Mouse (Mus musculus): ENCODE measurements around the gene Spon1. TPM values are rescaled to one million over a fixed set of nuclear protein-coding genes. Genes with fewer than 3 reads are reported as not detected.

The Spon1 gene
- total RNA-seq (2014; fragmentation: Nextera tagmentation) (not detected in 2 replicates), total RNA-seq (2017) (not detected in 2 replicates)

- ATAC-seq (replicated peaks; ENCODE audit: low FRiP score, low TSS enrichment, poor library complexity, severe bottlenecking): 0 out of 2 replicates have a peak, but pooled peaks have one; percentile 37
Observed at GRCm38 (mm10) chr7:113765667-113766497, at the start of gene Spon1. Gene Spon1 (plus strand): TSS chr7:113765998.

GRCm38 (mm10) chr7:113721994-113722393, 43.8 kb upstream of the Spon1 start:
- ATAC-seq (replicated peaks; ENCODE audit: low FRiP score, low TSS enrichment, poor library complexity, severe bottlenecking): no peak

- ATAC-seq (replicated peaks; ENCODE audit: low FRiP score, low TSS enrichment, poor library complexity, severe bottlenecking): no peak
Observed at GRCm38 (mm10) chr7:113723905-113724304, 41.9 kb upstream of the Spon1 start.

- ATAC-seq (replicated peaks; ENCODE audit: low FRiP score, low TSS enrichment, poor library complexity, severe bottlenecking): no peak
Observed at GRCm38 (mm10) chr7:113727999-113728713, 37.6 kb upstream of the Spon1 start.

GRCm38 (mm10) chr7:113728926-113729325, 36.9 kb upstream of the Spon1 start:
- ATAC-seq (replicated peaks; ENCODE audit: low FRiP score, low TSS enrichment, poor library complexity, severe bottlenecking): no peak

GRCm38 (mm10) chr7:113730406-113731247, 35.2 kb upstream of the Spon1 start:
- no peak for ATAC-seq (replicated peaks; ENCODE audit: low FRiP score, low TSS enrichment, poor library complexity, severe bottlenecking)

GRCm38 (mm10) chr7:113737790-113738362, 27.9 kb upstream of the Spon1 start:
- ATAC-seq (replicated peaks; ENCODE audit: low FRiP score, low TSS enrichment, poor library complexity, severe bottlenecking): no peak

- no peak for ATAC-seq (replicated peaks; ENCODE audit: low FRiP score, low TSS enrichment, poor library complexity, severe bottlenecking)
Observed at GRCm38 (mm10) chr7:113739181-113739580, 26.6 kb upstream of the Spon1 start.

GRCm38 (mm10) chr7:113742644-113743043, 23.2 kb upstream of the Spon1 start:
- ATAC-seq (replicated peaks; ENCODE audit: low FRiP score, low TSS enrichment, poor library complexity, severe bottlenecking): no peak

GRCm38 (mm10) chr7:113743982-113744381, 21.8 kb upstream of the Spon1 start:
- no peak for ATAC-seq (replicated peaks; ENCODE audit: low FRiP score, low TSS enrichment, poor library complexity, severe bottlenecking)

- no peak for ATAC-seq (replicated peaks; ENCODE audit: low FRiP score, low TSS enrichment, poor library complexity, severe bottlenecking)
Observed at GRCm38 (mm10) chr7:113756616-113757015, 9.2 kb upstream of the Spon1 start.

- peak; percentile 86 for ATAC-seq (replicated peaks; ENCODE audit: low FRiP score, low TSS enrichment, poor library complexity, severe bottlenecking)
Observed at GRCm38 (mm10) chr7:113759212-113759611, 6.6 kb upstream of the Spon1 start.

- ATAC-seq (replicated peaks; ENCODE audit: low FRiP score, low TSS enrichment, poor library complexity, severe bottlenecking): no peak
Observed at GRCm38 (mm10) chr7:113765133-113765532, 665 bp upstream of the Spon1 start.

GRCm38 (mm10) chr7:113766498-113766941, 722 bp downstream of the Spon1 start:
- no peak for ATAC-seq (replicated peaks; ENCODE audit: low FRiP score, low TSS enrichment, poor library complexity, severe bottlenecking)

GRCm38 (mm10) chr7:113767546-113767945, 1.7 kb downstream of the Spon1 start:
- no peak for ATAC-seq (replicated peaks; ENCODE audit: low FRiP score, low TSS enrichment, poor library complexity, severe bottlenecking)

GRCm38 (mm10) chr7:113768174-113768935, 2.6 kb downstream of the Spon1 start:
- ATAC-seq (replicated peaks; ENCODE audit: low FRiP score, low TSS enrichment, poor library complexity, severe bottlenecking): no peak

GRCm38 (mm10) chr7:113769281-113769680, 3.5 kb downstream of the Spon1 start:
- no peak for ATAC-seq (replicated peaks; ENCODE audit: low FRiP score, low TSS enrichment, poor library complexity, severe bottlenecking)

- no peak for ATAC-seq (replicated peaks; ENCODE audit: low FRiP score, low TSS enrichment, poor library complexity, severe bottlenecking)
Observed at GRCm38 (mm10) chr7:113772135-113772534, 6.3 kb downstream of the Spon1 start.

GRCm38 (mm10) chr7:113773436-113773835, 7.6 kb downstream of the Spon1 start:
- no peak for ATAC-seq (replicated peaks; ENCODE audit: low FRiP score, low TSS enrichment, poor library complexity, severe bottlenecking)
